Mouse (Mus musculus) lung, embryonic 14.5 days (tissue): ENCODE measurements around the gene Sirt4. TPM values are rescaled to one million over a fixed set of nuclear protein-coding genes. Genes with fewer than 3 reads are reported as not detected.
A peak's percentile ranks its signal among the peaks of the same experiment; 100 is the strongest.

Experiments
- ATAC-seq: fragments of 200-750 bp; cut with Nextera tagmentation; 2 replicates; pipeline ENCODE4 v1.8.0; 2017; ENCODE audit warnings: mild to moderate bottlenecking, moderate TSS enrichment, moderate library complexity; ENCODE audit not compliant: insufficient read depth
- DNase-seq: peaks from one replicate; pipeline ENCODE4 v3.0.0-alpha.2; 2015
- H3K27ac ChIP-seq: fragments of 300-500 bp; sonication (generic); 2 replicates; pipeline ENCODE4 v1.5.1; 2014; ENCODE audit warnings: low read depth, mild to moderate bottlenecking, moderate library complexity
- H3K27me3 ChIP-seq: fragments of 300-500 bp; sonication (generic); 2 replicates; pipeline ENCODE4 v1.6.1; 2014; ENCODE audit warnings: low read length, control low read depth; ENCODE audit not compliant: insufficient read depth
- H3K36me3 ChIP-seq: fragments of 300-500 bp; sonication (generic); 2 replicates; pipeline ENCODE4 v1.6.1; 2014; ENCODE audit warnings: control low read depth; ENCODE audit not compliant: insufficient read depth
- H3K4me1 ChIP-seq: fragments of 300-500 bp; sonication (generic); 2 replicates; pipeline ENCODE4 v1.6.1; 2014; ENCODE audit warnings: antibody characterized with exemption, control low read depth; ENCODE audit not compliant: insufficient read depth
- H3K4me2 ChIP-seq: fragments of 300-500 bp; sonication (generic); 2 replicates; pipeline ENCODE4 v1.6.1; 2014; ENCODE audit warnings: mild to moderate bottlenecking
- H3K4me3 ChIP-seq: fragments of 300-500 bp; sonication (generic); 2 replicates; pipeline ENCODE4 v1.5.1; 2014; ENCODE audit warnings: low read depth, low read length
- H3K9ac ChIP-seq: fragments of 300-500 bp; sonication (generic); 2 replicates; pipeline ENCODE4 v1.6.1; 2014
- H3K9me3 ChIP-seq: fragments of 300-500 bp; sonication (generic); 2 replicates; pipeline ENCODE4 v1.6.1; 2016; ENCODE audit warnings: low read depth, low read length, control low read depth
- CTCF ChIP-seq: IDR thresholded peaks from 2 replicates; pipeline ENCODE4 v1.5.1; 2016; ENCODE audit warnings: antibody characterized with exemption, low read depth
- WGBS: fragments of 180-500 bp; shearing (Covaris S2); extraction: QIAGEN DNeasy Blood & Tissue Kit; methylation state at CpG from one replicate; pipeline ENCODE4 v1.1.7; 2014; 5-methylcytosine and 5-hydroxymethylcytosine counted together
- polyA plus RNA-seq: library from polyadenylated mRNA; unstranded; fragments of >200 nt; fragmentation: Nextera tagmentation; extraction: Ambion mirVana; gene quantifications from 2 replicates; pipeline ENCODE4 v1.2.1, GENCODE M21; 2014

The Sirt4 gene
- polyA plus RNA-seq, 1 experiment from 2014 or later: 23.9 TPM

DNA sequence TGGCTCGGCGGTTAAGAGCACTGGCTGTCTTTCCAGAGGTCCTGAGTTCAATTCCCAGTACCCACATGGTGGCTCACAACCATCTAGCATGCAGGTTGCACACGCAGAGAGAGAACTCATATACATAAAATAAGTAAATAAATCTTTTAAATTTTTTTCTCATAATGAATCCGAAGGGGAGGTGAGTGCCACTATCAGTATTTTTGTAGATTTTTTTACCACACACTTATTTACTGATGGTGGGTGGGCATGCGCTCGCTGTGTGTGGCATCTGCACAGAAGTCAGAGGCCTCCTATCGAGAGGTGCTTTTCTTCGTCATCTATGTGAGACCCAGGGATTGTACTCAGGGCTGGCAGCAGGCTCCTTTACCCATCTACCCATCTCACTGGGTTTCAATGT is 2.8 kb upstream of the Sirt4 start:
- TF ChIP-seq CTCF: no peak
- Histone ChIP-seq H3K9me3 (no peaks in the 10 kb centered on the region), H3K36me3 (no peaks in the 10 kb centered on the region), H3K9ac (no peak overlapping the region), H3K4me3 (no peak overlapping the region), H3K4me2 (no peak overlapping the region), H3K4me1 (0 out of 2 replicates have a peak, but pooled peaks cover 3% of the 10 kb centered on the region), H3K27me3 (no peaks in the 10 kb centered on the region), H3K27ac (no peak overlapping the region)
- ATAC-seq: no peak
- DNase-seq: no peak
- WGBS: 76% methylated on average over 8 of the region's 8 CpGs

DNA sequence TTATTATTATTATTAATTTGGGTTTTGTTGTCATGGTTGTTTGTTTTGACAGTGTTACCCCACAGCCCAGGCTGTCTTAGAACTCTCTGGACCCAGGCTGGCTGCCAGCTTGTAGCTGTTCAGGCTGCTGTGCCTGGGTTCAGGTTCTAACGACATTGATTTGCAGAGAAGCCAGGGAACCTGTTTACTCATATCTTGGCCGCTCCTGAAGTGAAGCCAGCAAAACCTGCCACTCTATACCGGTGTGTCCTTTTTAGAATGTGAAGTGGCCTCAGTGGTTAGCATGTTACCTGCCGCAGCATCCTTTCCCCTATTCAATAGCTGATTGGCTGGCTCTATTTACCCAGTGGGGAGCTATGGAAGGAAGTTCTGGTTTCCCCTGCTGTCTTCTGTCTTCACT is 2.2 kb upstream of the Sirt4 start:
- Histone ChIP-seq H3K27me3 (no peaks in the 10 kb centered on the region), H3K36me3 (no peaks in the 10 kb centered on the region), H3K9me3 (no peaks in the 10 kb centered on the region), H3K4me1 (no peaks in the 10 kb centered on the region), H3K4me2 (no peak overlapping the region), H3K27ac (no peak overlapping the region), H3K9ac (no peak overlapping the region), H3K4me3 (no peak overlapping the region)
- no peak for ATAC-seq
- no peak for TF ChIP-seq CTCF
- no peak for DNase-seq
- WGBS: 35% methylated on average over 4 of the region's 4 CpGs

DNA sequence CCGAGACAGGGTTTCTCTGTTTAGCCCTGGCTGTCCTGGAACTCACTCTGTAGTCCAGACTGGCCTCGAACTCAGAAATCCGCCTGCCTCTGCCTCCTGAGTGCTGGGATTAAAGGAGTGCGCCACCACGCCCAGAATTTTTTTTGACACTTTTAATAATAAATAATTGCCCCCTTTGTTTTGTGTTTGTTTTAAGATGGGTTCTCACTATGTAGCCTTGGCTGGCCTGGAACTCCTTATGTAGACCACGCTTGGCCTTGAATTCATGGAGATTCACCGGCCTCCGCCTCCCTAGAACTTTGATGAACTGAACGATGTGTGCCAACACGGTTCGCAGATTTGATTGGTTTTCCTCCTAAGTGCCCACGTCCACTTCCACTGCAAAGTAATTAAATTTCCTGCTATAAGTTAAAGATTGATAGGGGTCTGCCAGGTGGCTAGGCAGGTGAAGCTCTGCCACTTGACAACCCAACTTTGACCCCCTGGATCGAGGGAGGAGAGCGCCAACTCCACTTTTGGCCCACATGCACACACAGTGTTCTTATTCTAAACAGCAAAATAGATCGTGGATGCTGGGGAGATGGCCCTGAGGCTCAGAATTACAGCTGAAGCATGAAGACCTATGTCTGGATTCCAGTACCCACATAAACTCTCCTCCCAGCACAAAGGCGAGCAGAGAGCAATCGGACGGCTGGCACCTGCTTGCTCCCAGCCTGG is 1.1 kb upstream of the Sirt4 start:
- Histone ChIP-seq H3K4me3 (no peak overlapping the region), H3K36me3 (no peaks in the 10 kb centered on the region; the same call in 1 of the 2 replicates), H3K27me3 (no peaks in the 10 kb centered on the region), H3K27ac (no peak overlapping the region), H3K9ac (no peak overlapping the region), H3K4me1 (no peaks in the 10 kb centered on the region), H3K9me3 (no peaks in the 10 kb centered on the region), H3K4me2 (no peak overlapping the region)
- no peak for TF ChIP-seq CTCF
- no peak for DNase-seq
- WGBS: 70% methylated on average over 18 of the region's 18 CpGs
- ATAC-seq: no peak

GRCm38 (mm10) chr5:115484996-115485395 is 471 bp upstream of the Sirt4 start:
- no peak overlapping the region for H3K27ac ChIP-seq
- DNase-seq (no peak), ATAC-seq (no peak)
- no peak for TF ChIP-seq CTCF
- H3K4me1 ChIP-seq: no peaks in the 10 kb centered on the region
- no peaks in the 10 kb centered on the region; the same call in 1 of the 2 replicates for H3K36me3 ChIP-seq
- H3K4me3 ChIP-seq: peak overlapping the region; percentile 39
- 64% methylated on average over 5 of the region's 5 CpGs for WGBS
- H3K9ac ChIP-seq: peak overlapping the region; percentile 45
- H3K4me2 ChIP-seq: peak overlapping the region; percentile 63
- no peaks in the 10 kb centered on the region for H3K27me3 ChIP-seq
- H3K9me3 ChIP-seq: no peaks in the 10 kb centered on the region

- H3K27me3 ChIP-seq: no peaks in the 10 kb centered on the region
- DNase-seq: no peak
- H3K4me2 ChIP-seq: peak overlapping the region; percentile 63
- H3K4me1 ChIP-seq: no peaks in the 10 kb centered on the region
- ATAC-seq: no peak
- WGBS: 43% methylated on average over 6 of the region's 6 CpGs
- no peak overlapping the region for H3K4me3 ChIP-seq
- TF ChIP-seq CTCF: no peak; the same call in 1 of the 2 replicates
- no peaks in the 10 kb centered on the region for H3K9me3 ChIP-seq
- H3K9ac ChIP-seq: no peak overlapping the region
- H3K36me3 ChIP-seq: peaks cover 7% of the 10 kb centered on the region
- H3K27ac ChIP-seq: no peak overlapping the region
These were observed 1.1 kb downstream of the Sirt4 start for GRCm38 (mm10) chr5:115483385-115483784.

- peak overlapping the region; percentile 9; the same call in 1 of the 2 replicates for H3K9ac ChIP-seq
- ATAC-seq (no peak), DNase-seq (no peak)
- no peak for TF ChIP-seq CTCF
- H3K9me3 ChIP-seq: no peaks in the 10 kb centered on the region
- H3K4me3 ChIP-seq: peak overlapping the region; percentile 5; the same call in 1 of the 2 replicates
- H3K27me3 ChIP-seq: no peaks in the 10 kb centered on the region
- no peaks in the 10 kb centered on the region for H3K4me1 ChIP-seq
- 36% methylated on average over 38 of the region's 38 CpGs for WGBS
- no peak overlapping the region for H3K27ac ChIP-seq
- peak overlapping the region; percentile 63; the same call in 1 of the 2 replicates for H3K4me2 ChIP-seq
- peaks cover 10% of the 10 kb centered on the region for H3K36me3 ChIP-seq
These were observed 1.9 kb downstream of the Sirt4 start for GRCm38 (mm10) chr5:115482390-115483265.

DNA sequence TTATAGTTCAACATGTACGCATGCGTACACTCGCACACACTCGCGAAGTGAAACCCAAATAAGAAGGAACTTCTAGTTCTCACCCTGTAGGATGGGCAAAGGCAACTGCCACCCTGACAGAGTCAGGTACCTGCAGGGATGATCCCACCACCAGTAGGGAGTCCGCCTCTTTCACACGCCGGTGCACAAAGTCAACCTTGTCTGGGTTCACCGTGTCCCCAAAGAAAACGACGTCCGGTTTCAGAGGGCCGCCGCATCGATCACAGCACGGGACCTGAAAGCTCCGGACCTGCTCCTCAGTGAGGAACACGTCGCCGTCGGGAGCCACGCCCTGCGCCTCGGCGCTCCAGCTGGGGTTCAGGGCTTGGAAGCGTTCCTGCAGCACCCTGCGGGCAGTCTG is 4.4 kb downstream of the Sirt4 start:
- no peak for ATAC-seq
- WGBS: 25% methylated on average over 27 of the region's 27 CpGs
- Histone ChIP-seq H3K4me2 (peak overlapping the region; percentile 48), H3K36me3 (peaks cover 16% of the 10 kb centered on the region), H3K9ac (no peak overlapping the region), H3K27me3 (no peaks in the 10 kb centered on the region), H3K27ac (no peak overlapping the region), H3K9me3 (no peaks in the 10 kb centered on the region), H3K4me3 (no peak overlapping the region; the same call in 1 of the 2 replicates), H3K4me1 (no peaks in the 10 kb centered on the region)
- no peak for TF ChIP-seq CTCF
- DNase-seq: no peak
